Mouse (Mus musculus): Measurements from ENCODE around the gene Cux2.

Gene Cux2

GRCm38 (mm10) chr5:121824121-121824520, 225.8 kb downstream of the Cux2 start:
- no peak for DNase-seq (ENCODE audit: extremely low read depth, insufficient read length, low spot score)

GRCm38 (mm10) chr5:121823668-121824067, 226.2 kb downstream of the Cux2 start:
- no peak for DNase-seq (ENCODE audit: extremely low read depth, insufficient read length, low spot score)

GRCm38 (mm10) chr5:121822786-121823505, 227.0 kb downstream of the Cux2 start:
- DNase-seq (ENCODE audit: extremely low read depth, insufficient read length, low spot score), result no peak

- no peak for DNase-seq (ENCODE audit: extremely low read depth, insufficient read length, low spot score)
Measured at GRCm38 (mm10) chr5:121821552-121821951, 228.3 kb downstream of the Cux2 start.

GRCm38 (mm10) chr5:121821116-121821515, 228.8 kb downstream of the Cux2 start:
- DNase-seq (ENCODE audit: extremely low read depth, insufficient read length, low spot score), result no peak

- DNase-seq (ENCODE audit: extremely low read depth, insufficient read length, low spot score), result no peak
Measured at GRCm38 (mm10) chr5:121820657-121821056, 229.2 kb downstream of the Cux2 start.

GRCm38 (mm10) chr5:121820161-121820560, 229.7 kb downstream of the Cux2 start:
- no peak for DNase-seq (ENCODE audit: extremely low read depth, insufficient read length, low spot score)

- DNase-seq (ENCODE audit: extremely low read depth, insufficient read length, low spot score), result no peak
Measured at GRCm38 (mm10) chr5:121819559-121819958, 230.3 kb downstream of the Cux2 start.

GRCm38 (mm10) chr5:121818862-121819261, 231.0 kb downstream of the Cux2 start:
- DNase-seq (ENCODE audit: extremely low read depth, insufficient read length, low spot score), result no peak

GRCm38 (mm10) chr5:121818401-121818800, 231.5 kb downstream of the Cux2 start:
- no peak for DNase-seq (ENCODE audit: extremely low read depth, insufficient read length, low spot score)

GRCm38 (mm10) chr5:121817551-121817950, 232.4 kb downstream of the Cux2 start:
- no peak for DNase-seq (ENCODE audit: extremely low read depth, insufficient read length, low spot score)

GRCm38 (mm10) chr5:121816611-121817010, 233.3 kb downstream of the Cux2 start:
- no peak for DNase-seq (ENCODE audit: extremely low read depth, insufficient read length, low spot score)

- DNase-seq (ENCODE audit: extremely low read depth, insufficient read length, low spot score), result no peak
Measured at GRCm38 (mm10) chr5:121815867-121816380, 234.0 kb downstream of the Cux2 start.

- peak; percentile 47 for DNase-seq (ENCODE audit: extremely low read depth, insufficient read length, low spot score)
Measured at GRCm38 (mm10) chr5:121815067-121815466, 234.8 kb downstream of the Cux2 start.

GRCm38 (mm10) chr5:121813744-121814143, 236.2 kb downstream of the Cux2 start:
- DNase-seq (ENCODE audit: extremely low read depth, insufficient read length, low spot score), result no peak

GRCm38 (mm10) chr5:121812526-121813243, 237.2 kb downstream of the Cux2 start:
- DNase-seq (ENCODE audit: extremely low read depth, insufficient read length, low spot score), result no peak

GRCm38 (mm10) chr5:121811485-121811931, 238.4 kb downstream of the Cux2 start:
- DNase-seq (ENCODE audit: extremely low read depth, insufficient read length, low spot score), result no peak

- no peak for DNase-seq (ENCODE audit: extremely low read depth, insufficient read length, low spot score)
Measured at GRCm38 (mm10) chr5:121810331-121811151, 239.4 kb downstream of the Cux2 start.

- DNase-seq (ENCODE audit: extremely low read depth, insufficient read length, low spot score), result no peak
Measured at GRCm38 (mm10) chr5:121809667-121810224, 240.2 kb downstream of the Cux2 start.

- DNase-seq (ENCODE audit: extremely low read depth, insufficient read length, low spot score), result no peak
Measured at GRCm38 (mm10) chr5:121808202-121808601, 241.7 kb downstream of the Cux2 start.

- no peak for DNase-seq (ENCODE audit: extremely low read depth, insufficient read length, low spot score)
Measured at GRCm38 (mm10) chr5:121807186-121807585, 242.7 kb downstream of the Cux2 start.

Data from 3134 (cell line).